Mouse (Mus musculus) layer of hippocampus, postnatal 14 days (tissue): ENCODE results near the gene Gm10337. TPM values are rescaled to one million over a fixed set of nuclear protein-coding genes. Genes with fewer than 3 reads are reported as not detected.

Experiments used
- DNase-seq, 2 experiments: peaks; one replicate each; pipeline ENCODE4 v3.0.0; 2021 to 2022; ENCODE audit warnings: low spot score in 2 of 2, mixed read lengths in 1 of 2
- total RNA-seq, 2 experiments: library from RNA; stranded (reverse); gene quantifications; 2 replicates each; pipeline ENCODE4 v1.2.3; 2021

Gm10337 gene
- total RNA-seq, 2 experiments from 2014 or later = not detected

GRCm38 (mm10) chr15:102516293-102516692 lies 12.8 kb downstream of the Gm10337 start:
- DNase-seq = no peak

- DNase-seq = peak; percentile 79 to 81
These were observed 13.3 kb downstream of the Gm10337 start, which contains the start of gene Map3k12 for GRCm38 (mm10) chr15:102516728-102517404. Gene Map3k12 (minus strand): TSS chr15:102517064.

GRCm38 (mm10) chr15:102517631-102517975 lies 14.1 kb downstream of the Gm10337 start:
- no peak for DNase-seq

GRCm38 (mm10) chr15:102517976-102518858 lies 14.7 kb downstream of the Gm10337 start, which contains the start of gene Tarbp2:
Gene Tarbp2 (plus strand): TSS chr15:102518192.
- peak; percentile 99 to 100 for DNase-seq

GRCm38 (mm10) chr15:102518859-102519201 lies 15.3 kb downstream of the Gm10337 start:
- no peak for DNase-seq

- DNase-seq = no peak
These were observed 16.0 kb downstream of the Gm10337 start for GRCm38 (mm10) chr15:102519211-102520141.

- DNase-seq = no peak
These were observed 16.9 kb downstream of the Gm10337 start for GRCm38 (mm10) chr15:102520416-102520815.

- DNase-seq = no peak
These were observed 18.0 kb downstream of the Gm10337 start for GRCm38 (mm10) chr15:102521480-102521879.

- DNase-seq = peak; percentile 78 to 83
These were observed 21.5 kb downstream of the Gm10337 start, which contains the start of gene Npff for GRCm38 (mm10) chr15:102524892-102525485. Gene Npff (minus strand): TSS chr15:102524942.

- no peak for DNase-seq
These were observed 22.8 kb downstream of the Gm10337 start for GRCm38 (mm10) chr15:102526111-102527002.

GRCm38 (mm10) chr15:102527936-102528335 lies 24.4 kb downstream of the Gm10337 start:
- DNase-seq = no peak

- DNase-seq = no peak
These were observed 24.9 kb downstream of the Gm10337 start for GRCm38 (mm10) chr15:102528396-102528795.

GRCm38 (mm10) chr15:102530566-102530965 lies 27.0 kb downstream of the Gm10337 start:
- DNase-seq = no peak

GRCm38 (mm10) chr15:102531586-102531985 lies 28.1 kb downstream of the Gm10337 start:
- DNase-seq = no peak

- no peak for DNase-seq
These were observed 28.8 kb downstream of the Gm10337 start for GRCm38 (mm10) chr15:102532106-102532900.

- DNase-seq = no peak
These were observed 30.4 kb downstream of the Gm10337 start for GRCm38 (mm10) chr15:102533926-102534325.

GRCm38 (mm10) chr15:102544801-102545200 lies 41.3 kb downstream of the Gm10337 start:
- peak in 1 of 2 experiments; percentile 72 for DNase-seq

- DNase-seq = no peak
These were observed 42.7 kb downstream of the Gm10337 start for GRCm38 (mm10) chr15:102546246-102546645.
